Mouse (Mus musculus) intestine, embryonic 16.5 days (tissue): ENCODE data around the gene Gm13030. TPM values are rescaled to one million over a fixed set of nuclear protein-coding genes. Genes with fewer than 3 reads are reported as not detected.
"Not testable (repeated sequence)": the region's sequence is repeated elsewhere in the genome, so short reads cannot be mapped to it uniquely, and the experiment has no call there.

ENCODE experiments used
- ATAC-seq: fragments of 200-750 bp; cut with Nextera tagmentation; 2 replicates; pipeline ENCODE4 v1.8.0; 2017; ENCODE audit warnings: moderate TSS enrichment, moderate library complexity
- H3K27ac ChIP-seq: fragments of 300-500 bp; sonication (generic); 2 replicates; pipeline ENCODE4 v1.5.1; 2014; ENCODE audit warnings: mild to moderate bottlenecking, low read length
- H3K27me3 ChIP-seq: fragments of 300-500 bp; sonication (generic); replicated peaks from 2 replicates; pipeline ENCODE4 v1.6.1; 2014; ENCODE audit warnings: low read length, control low read depth, mixed read lengths; ENCODE audit not compliant: control insufficient read depth, insufficient read depth
- H3K36me3 ChIP-seq: fragments of 300-500 bp; sonication (generic); 2 replicates; pipeline ENCODE4 v1.6.1; 2014; ENCODE audit warnings: low read length, control low read depth; ENCODE audit not compliant: control insufficient read depth, insufficient read depth
- H3K4me1 ChIP-seq: fragments of 300-500 bp; sonication (generic); 2 replicates; pipeline ENCODE4 v1.6.1; 2014; ENCODE audit warnings: low read length, control low read depth, mixed read lengths; ENCODE audit not compliant: control insufficient read depth, insufficient read depth
- H3K4me2 ChIP-seq: fragments of 300-500 bp; sonication (generic); 2 replicates; pipeline ENCODE4 v1.6.1; 2014; ENCODE audit warnings: low read depth, low read length, control low read depth
- H3K4me3 ChIP-seq: fragments of 300-500 bp; sonication (generic); 2 replicates; pipeline ENCODE4 v1.5.1; 2014; ENCODE audit warnings: mild to moderate bottlenecking, low read length
- H3K9ac ChIP-seq: fragments of 300-500 bp; sonication (generic); 2 replicates; pipeline ENCODE4 v1.6.1; 2014; ENCODE audit warnings: low read depth, low read length
- H3K9me3 ChIP-seq: fragments of 300-500 bp; sonication (generic); 2 replicates; pipeline ENCODE4 v1.6.1; 2016; ENCODE audit warnings: low read length, control low read depth; ENCODE audit not compliant: control insufficient read depth
- WGBS: fragments of 180-500 bp; shearing (Covaris S2); extraction: QIAGEN DNeasy Blood & Tissue Kit; methylation state at CpG from one replicate; pipeline ENCODE4 v1.1.7; 2014; 5-methylcytosine and 5-hydroxymethylcytosine counted together
- polyA plus RNA-seq: library from polyadenylated mRNA; unstranded; fragments of >200 nt; fragmentation: Nextera tagmentation; extraction: Ambion mirVana; gene quantifications from 2 replicates; pipeline ENCODE4 v1.2.1, GENCODE M21; 2015

The Gm13030 gene
- polyA plus RNA-seq, 1 experiment from 2014 or later = not detected

- Histone ChIP-seq H3K9ac (no peak within 1 kb of the TSS), H3K27me3 (no peaks in the 10 kb centered on the region), H3K4me2 (no peak within 1 kb of the TSS), H3K36me3 (no peaks in the 10 kb centered on the region), H3K9me3 (no peaks in the 10 kb centered on the region), H3K4me1 (peaks cover 2% of the 10 kb centered on the region; the same call in 1 of the 2 replicates), H3K4me3 (no peak within 1 kb of the TSS), H3K27ac (0 out of 2 replicates have a peak within 1 kb of the TSS, but pooled peaks have one; percentile 20)
- ATAC-seq = peak; percentile 63
- WGBS = 65% methylated on average over 4 of the region's 4 CpGs
Measured at GRCm38 (mm10) chr4:138877731-138878130, 4.0 kb upstream of the Gm13030 start, which contains the start of gene Pla2g2e. Gene Pla2g2e (plus strand): TSS chr4:138877942.

- Histone ChIP-seq H3K9ac (no peak overlapping the region), H3K27me3 (no peaks in the 10 kb centered on the region), H3K9me3 (no peaks in the 10 kb centered on the region), H3K36me3 (no peaks in the 10 kb centered on the region), H3K4me3 (no peak overlapping the region), H3K4me2 (no peak overlapping the region), H3K27ac (no peak overlapping the region), H3K4me1 (peaks cover 2% of the 10 kb centered on the region; the same call in 1 of the 2 replicates)
- no peak for ATAC-seq
- 91% methylated on average over 2 of the region's 2 CpGs for WGBS
Measured at GRCm38 (mm10) chr4:138875986-138876385, 2.2 kb upstream of the Gm13030 start.

DNA sequence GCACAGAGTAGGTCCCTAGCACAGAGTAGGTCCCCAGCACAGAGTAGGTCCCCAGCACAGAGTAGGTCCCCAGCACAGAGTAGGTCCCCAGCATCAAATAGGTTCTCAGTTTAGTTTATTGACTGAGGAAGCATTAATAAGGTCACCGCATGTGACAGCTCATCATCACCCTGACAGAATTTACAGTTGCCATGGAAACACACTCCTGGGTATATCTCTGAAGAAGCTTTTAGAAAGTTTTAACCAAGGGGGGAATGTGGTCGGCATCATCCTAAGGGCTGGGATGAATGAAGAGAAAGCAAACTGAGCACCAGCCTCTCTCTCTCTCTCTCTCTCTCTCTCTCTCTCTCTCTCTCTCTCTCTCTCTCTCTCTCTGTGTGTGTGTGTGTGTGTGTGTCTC is 1.5 kb upstream of the Gm13030 start:
- not testable (repeated sequence) for H3K9ac ChIP-seq, H3K27me3 ChIP-seq, H3K36me3 ChIP-seq, H3K9me3 ChIP-seq, H3K4me3 ChIP-seq, H3K4me1 ChIP-seq, H3K27ac ChIP-seq, H3K4me2 ChIP-seq, ATAC-seq
- 85% methylated on average over 2 of the region's 2 CpGs for WGBS

DNA sequence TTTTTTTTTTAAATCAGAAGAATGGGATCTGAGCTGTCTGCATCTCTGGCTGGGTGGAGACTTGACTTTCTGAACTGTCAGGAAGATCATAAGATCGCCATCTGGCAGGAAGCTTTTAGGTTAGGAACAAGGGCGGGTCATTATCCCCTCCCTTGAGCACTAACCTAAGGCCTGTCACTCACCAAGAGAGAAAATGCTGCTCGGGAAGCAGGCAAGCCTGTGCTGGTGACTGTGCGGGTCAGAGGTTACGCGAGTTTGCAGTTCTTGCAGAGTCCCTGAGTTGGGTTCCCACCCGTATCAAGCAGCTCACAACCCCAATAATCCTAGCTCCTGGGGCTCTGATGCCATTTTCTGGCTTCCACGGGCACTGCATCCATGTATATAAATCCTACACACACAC is 5.1 kb downstream of the Gm13030 start:
- H3K36me3 ChIP-seq = no peaks in the 10 kb centered on the region
- H3K9ac ChIP-seq = no peak overlapping the region
- no peaks in the 10 kb centered on the region for H3K9me3 ChIP-seq
- H3K4me3 ChIP-seq = no peak overlapping the region
- no peak overlapping the region for H3K4me2 ChIP-seq
- no peaks in the 10 kb centered on the region for H3K27me3 ChIP-seq
- H3K27ac ChIP-seq = no peak overlapping the region
- WGBS = 51% methylated on average over 8 of the region's 8 CpGs
- ATAC-seq = no peak
- no peaks in the 10 kb centered on the region for H3K4me1 ChIP-seq

- Histone ChIP-seq H3K9me3 (no peaks in the 10 kb centered on the region), H3K4me1 (no peaks in the 10 kb centered on the region), H3K4me3 (no peak overlapping the region), H3K27me3 (no peaks in the 10 kb centered on the region), H3K36me3 (no peaks in the 10 kb centered on the region), H3K4me2 (no peak overlapping the region), H3K27ac (no peak overlapping the region), H3K9ac (no peak overlapping the region)
- WGBS = 14% methylated on average over 7 of the region's 7 CpGs
- ATAC-seq = 0 out of 2 replicates have a peak, but pooled peaks have one; percentile 18
Measured at GRCm38 (mm10) chr4:138866413-138866812, 7.4 kb downstream of the Gm13030 start.

- Histone ChIP-seq H3K9ac (no peak overlapping the region), H3K36me3 (no peaks in the 10 kb centered on the region), H3K4me2 (no peak overlapping the region), H3K4me3 (no peak overlapping the region), H3K27me3 (no peaks in the 10 kb centered on the region), H3K9me3 (no peaks in the 10 kb centered on the region), H3K4me1 (no peaks in the 10 kb centered on the region), H3K27ac (no peak overlapping the region)
- no peak for ATAC-seq
- WGBS = 70% methylated on average over 6 of the region's 6 CpGs
Measured at GRCm38 (mm10) chr4:138865991-138866390, 7.8 kb downstream of the Gm13030 start.

DNA sequence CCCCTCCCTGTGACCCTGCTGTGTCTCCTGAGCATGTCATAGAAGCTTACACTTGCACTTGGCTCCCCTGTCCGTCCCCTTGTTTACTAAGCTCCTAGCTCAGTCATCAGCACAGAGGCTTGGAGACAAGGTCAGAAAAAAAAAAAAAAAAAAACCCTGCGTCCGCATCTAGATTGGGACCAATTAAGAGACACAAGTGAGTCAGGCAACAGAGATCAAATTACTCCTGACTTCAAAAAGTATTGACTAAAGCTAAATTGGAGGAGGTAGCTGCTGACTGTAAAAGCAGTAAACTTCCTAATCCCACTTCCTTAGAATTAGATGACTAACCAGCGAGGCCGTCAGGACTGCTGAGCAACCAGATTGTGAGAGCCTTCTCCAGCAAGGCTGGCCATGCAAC is 8.7 kb downstream of the Gm13030 start:
- H3K4me3 ChIP-seq = no peak overlapping the region
- 38% methylated on average over 5 of the region's 5 CpGs for WGBS
- H3K36me3 ChIP-seq = no peaks in the 10 kb centered on the region
- no peak for ATAC-seq
- H3K4me1 ChIP-seq = no peaks in the 10 kb centered on the region
- no peaks in the 10 kb centered on the region for H3K9me3 ChIP-seq
- H3K27ac ChIP-seq = no peak overlapping the region
- H3K27me3 ChIP-seq = no peaks in the 10 kb centered on the region
- H3K4me2 ChIP-seq = no peak overlapping the region
- H3K9ac ChIP-seq = no peak overlapping the region

DNA sequence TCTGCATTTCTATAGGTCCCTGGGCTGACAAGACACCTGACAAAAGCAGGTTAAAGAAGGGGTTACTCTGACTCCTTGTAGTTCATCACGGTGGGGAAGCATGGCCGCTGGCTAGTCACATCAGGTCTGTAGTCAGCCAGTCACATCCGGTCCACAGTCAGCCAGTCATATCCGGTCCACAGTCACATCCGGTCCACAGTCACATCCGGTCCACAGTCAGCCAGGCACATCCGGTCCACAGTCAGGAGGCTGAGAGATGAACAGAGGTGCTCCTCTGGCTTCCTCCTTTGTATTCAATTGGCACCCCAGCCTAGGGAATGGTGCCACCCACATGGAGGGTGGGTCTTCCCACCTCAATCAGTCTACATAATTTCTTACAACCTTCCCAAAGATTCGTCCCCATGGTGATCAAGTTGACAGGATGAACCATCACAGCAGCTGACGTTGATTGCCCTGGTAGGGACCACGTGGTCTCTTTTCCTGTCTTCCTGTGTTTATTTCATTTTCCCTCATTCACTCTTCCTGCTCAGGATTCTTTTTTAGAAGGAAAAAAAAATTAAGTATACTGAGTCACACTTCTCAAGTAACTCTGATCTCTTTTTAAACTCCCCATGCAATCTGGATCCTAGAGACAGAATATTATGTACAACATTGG is 10.3 kb downstream of the Gm13030 start, which contains the start of gene Pla2g5:
Gene Pla2g5, minus strand, starts transcription at position 139 of the 655 bp plus-strand sequence.
- Histone ChIP-seq H3K9me3 (no peaks in the 10 kb centered on the region), H3K9ac (no peak within 1 kb of the TSS), H3K4me1 (0 out of 2 replicates have a peak, but pooled peaks cover 2% of the 10 kb centered on the region), H3K4me2 (no peak within 1 kb of the TSS), H3K27me3 (no peaks in the 10 kb centered on the region), H3K36me3 (no peaks in the 10 kb centered on the region), H3K27ac (no peak within 1 kb of the TSS), H3K4me3 (no peak within 1 kb of the TSS)
- ATAC-seq = no peak
- WGBS = 75% methylated on average over 10 of the region's 10 CpGs

GRCm38 (mm10) chr4:138859728-138860127 is 14.0 kb downstream of the Gm13030 start:
- H3K36me3 ChIP-seq = no peaks in the 10 kb centered on the region
- H3K27me3 ChIP-seq = no peaks in the 10 kb centered on the region
- no peak overlapping the region for H3K27ac ChIP-seq
- 4% methylated on average over 13 of the region's 13 CpGs for WGBS
- no peaks in the 10 kb centered on the region for H3K9me3 ChIP-seq
- ATAC-seq = peak; percentile 77
- peak overlapping the region; percentile 38; the same call in 1 of the 2 replicates for H3K4me2 ChIP-seq
- H3K9ac ChIP-seq = no peak overlapping the region
- H3K4me1 ChIP-seq = 0 out of 2 replicates have a peak, but pooled peaks cover 2% of the 10 kb centered on the region
- no peak overlapping the region for H3K4me3 ChIP-seq
